ENCODE assay signal across 8 mouse cellular contexts in genomic region chr3:107740578-107741207, GRCm38 (mm10). TPM values are rescaled to one million over a fixed set of nuclear protein-coding genes. Genes with fewer than 3 reads are reported as not detected.
DNase-seq lines count a peak whose midpoint lies in the region; ATAC-seq and TF ChIP-seq lines count a peak whose summit lies in the region.

No protein-coding gene starts in this region.

- no peak for TF ChIP-seq CTCF in brain, embryonic 14.5 days (IDR thresholded peaks at IDR 0.05; ENCODE audit: borderline replicate concordance, extremely low read depth, insufficient read depth, insufficient read length)

- peak overlapping the region; percentile 81 for H3K27ac ChIP-seq in hindbrain, embryonic 13.5 days

- ATAC-seq in hindbrain, embryonic 13.5 days (ENCODE audit: low FRiP score) = peak; percentile 89

- WGBS in hindbrain, embryonic 13.5 days = 6% methylated on average over 6 of the region's 6 CpGs

- H3K4me1 ChIP-seq in hindbrain, embryonic 13.5 days (replicated peaks) = peaks cover 29% of the 10 kb centered on the region

- no peaks in the 10 kb centered on the region for H3K36me3 ChIP-seq in hindbrain, embryonic 13.5 days

- no peaks in the 10 kb centered on the region for H3K27me3 ChIP-seq in hindbrain, embryonic 13.5 days

- no peak overlapping the region for H3K4me3 ChIP-seq in hindbrain, embryonic 13.5 days

- H3K9me3 ChIP-seq in hindbrain, embryonic 13.5 days = no peaks in the 10 kb centered on the region

- H3K4me2 ChIP-seq in hindbrain, embryonic 13.5 days = no peak overlapping the region

- no peak overlapping the region; the same call in 1 of the 2 replicates for H3K9ac ChIP-seq in hindbrain, embryonic 13.5 days

- no peak for TF ChIP-seq POLR2A in brain, embryonic 14.5 days (IDR thresholded peaks at IDR 0.05; ENCODE audit: borderline replicate concordance, extremely low read depth, insufficient read depth, insufficient read length, poor library complexity, severe bottlenecking)

- DNase-seq in cerebellum, postnatal 4 days (ENCODE audit: low spot score in 2 of 2) = peak; percentile 50 to 76
- DNase-seq in cerebellum, adult 9-11 months = no peak
- DNase-seq in brain, embryonic 14.5 days (ENCODE audit: low read depth) = peak; percentile 93
- DNase-seq in gastrocnemius, adult 8-10 months (ENCODE audit: low spot score in 2 of 2) = peak; percentile 54 to 67
- DNase-seq in liver = peak; percentile 68
- DNase-seq in ovary, postnatal 10 days (ENCODE audit: low spot score) = peak; percentile 62
- no peak for DNase-seq in thymus, postnatal 25 days

RNA-seq across cellular contexts. Expression of gene Csf1, which starts 19.6 kb away (rescaled TPM):
- 6.4 and 8.5 TPM in 2 replicates for polyA plus RNA-seq in brain, embryonic 14.5 days (2012; rRNA removed)
- 1 to 10 TPM; 5.0 to 7.4 (median 6.8) TPM for total RNA-seq in gastrocnemius, adult 8-10 months (2022)
- 6.3 and 6.5 TPM in 2 replicates for polyA plus RNA-seq in hindbrain, embryonic 13.5 days (2015; fragmentation: Nextera tagmentation; extraction: Ambion mirVana)

RNA-seq across cellular contexts. Expression of gene Ahcyl1, which starts 44.3 kb away (rescaled TPM):
- 173 and 195 TPM in 2 replicates for polyA plus RNA-seq in brain, embryonic 14.5 days (2012; rRNA removed)
- 10 to 100 TPM; 21.9 to 29.4 (median 28.6) TPM for total RNA-seq in gastrocnemius, adult 8-10 months (2022)
- 106 and 108 TPM in 2 replicates for polyA plus RNA-seq in hindbrain, embryonic 13.5 days (2015; fragmentation: Nextera tagmentation; extraction: Ambion mirVana)

Comparison
In these comparisons a context has a peak if more than half of its experiments do, and no peak if none do; other contexts are left out.
1. DNase-seq: peak in cerebellum, postnatal 4 days (2 of 2), brain, embryonic 14.5 days (single experiment), gastrocnemius, adult 8-10 months (2 of 2), liver (single experiment) and ovary, postnatal 10 days (single experiment); none in cerebellum, adult 9-11 months (single experiment) and thymus, postnatal 25 days (single experiment).